Mouse (Mus musculus): ENCODE measurements around the gene Rab26. TPM values are rescaled to one million over a fixed set of nuclear protein-coding genes. Genes with fewer than 3 reads are reported as not detected.

Gene Rab26
- total and polyA plus RNA-seq, 2 experiments from 2014 or later, result 4.4 to 15.5 TPM

DNA sequence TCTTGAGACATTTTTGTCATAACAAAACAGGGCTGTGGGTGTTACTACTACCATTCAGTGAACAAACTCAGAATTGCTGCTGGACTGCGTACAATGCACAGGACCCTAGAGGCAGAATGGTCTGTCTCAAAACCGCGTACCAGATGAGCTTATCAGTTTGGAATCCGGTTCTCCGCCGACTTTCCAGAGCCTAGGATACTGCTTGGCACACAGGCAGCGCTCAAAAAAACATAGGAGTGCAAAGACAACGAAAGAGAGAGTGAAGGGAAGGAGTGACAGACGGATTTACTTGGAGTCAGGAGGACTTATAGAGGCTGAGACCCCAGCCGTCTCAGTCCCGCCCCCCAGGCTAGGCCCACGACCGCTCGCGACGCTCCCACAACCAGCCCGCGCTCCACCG lies 6.7 kb downstream of the Rab26 start:
- peak; percentile 28 for DNase-seq (ENCODE audit: low spot score)
- Histone ChIP-seq H3K4me2 (ENCODE audit: low read depth, low read length, poor library complexity, severe bottlenecking) (peak overlapping the region; percentile 63), H3K36me3 (ENCODE audit: insufficient read depth, low read length) (peaks cover 7% of the 10 kb centered on the region), H3K27me3 (ENCODE audit: insufficient read depth, low read length) (no peaks in the 10 kb centered on the region), H3K4me1 (ENCODE audit: insufficient read depth, low read length) (peaks cover 23% of the 10 kb centered on the region), H3K9me3 (ENCODE audit: low read length) (no peaks in the 10 kb centered on the region), H3K27ac (ENCODE audit: low read depth, low read length) (peak overlapping the region; percentile 74), H3K9ac (replicated peaks; ENCODE audit: low read length, poor library complexity, severe bottlenecking) (peak overlapping the region; percentile 90), H3K4me3 (ENCODE audit: low read depth, low read length) (peak overlapping the region; percentile 84)
- TF ChIP-seq CTCF (IDR thresholded peaks at IDR 0.05), result no peak
- under 1% methylated on average over 19 of the region's 19 CpGs for WGBS
- ATAC-seq (ENCODE audit: low FRiP score), result peak; percentile 32; the same call in 1 of the 2 replicates

- ATAC-seq (ENCODE audit: low FRiP score) (no peak), DNase-seq (ENCODE audit: low spot score) (no peak)
- no peaks in the 10 kb centered on the region for H3K9me3 ChIP-seq (ENCODE audit: low read length)
- no peak overlapping the region for H3K4me2 ChIP-seq (ENCODE audit: low read depth, low read length, poor library complexity, severe bottlenecking)
- WGBS, result 69% methylated on average over 2 of the region's 2 CpGs
- H3K36me3 ChIP-seq (ENCODE audit: insufficient read depth, low read length), result peaks cover 13% of the 10 kb centered on the region
- 0 out of 2 replicates have a peak overlapping the region, but pooled peaks have one; percentile 0 for H3K9ac ChIP-seq (replicated peaks; ENCODE audit: low read length, poor library complexity, severe bottlenecking)
- no peak overlapping the region for H3K4me3 ChIP-seq (ENCODE audit: low read depth, low read length)
- H3K27me3 ChIP-seq (ENCODE audit: insufficient read depth, low read length), result no peaks in the 10 kb centered on the region
- H3K4me1 ChIP-seq (ENCODE audit: insufficient read depth, low read length), result peaks cover 16% of the 10 kb centered on the region
- H3K27ac ChIP-seq (ENCODE audit: low read depth, low read length), result no peak overlapping the region
- TF ChIP-seq CTCF (IDR thresholded peaks at IDR 0.05), result no peak
These were observed 9.3 kb downstream of the Rab26 start for GRCm38 (mm10) chr17:24524734-24525133.

GRCm38 (mm10) chr17:24520450-24520849 lies 13.6 kb downstream of the Rab26 start:
- no peaks in the 10 kb centered on the region for H3K4me1 ChIP-seq (ENCODE audit: insufficient read depth, low read length)
- peaks cover 46% of the 10 kb centered on the region for H3K36me3 ChIP-seq (ENCODE audit: insufficient read depth, low read length)
- H3K9me3 ChIP-seq (ENCODE audit: low read length), result no peaks in the 10 kb centered on the region
- H3K4me3 ChIP-seq (ENCODE audit: low read depth, low read length), result no peak overlapping the region
- DNase-seq (ENCODE audit: low spot score), result no peak
- 94% methylated on average over 4 of the region's 4 CpGs for WGBS
- H3K9ac ChIP-seq (replicated peaks; ENCODE audit: low read length, poor library complexity, severe bottlenecking), result no peak overlapping the region
- ATAC-seq (ENCODE audit: low FRiP score), result no peak
- H3K27ac ChIP-seq (ENCODE audit: low read depth, low read length), result no peak overlapping the region
- H3K4me2 ChIP-seq (ENCODE audit: low read depth, low read length, poor library complexity, severe bottlenecking), result no peak overlapping the region
- no peaks in the 10 kb centered on the region for H3K27me3 ChIP-seq (ENCODE audit: insufficient read depth, low read length)
- TF ChIP-seq CTCF (IDR thresholded peaks at IDR 0.05), result no peak

DNA sequence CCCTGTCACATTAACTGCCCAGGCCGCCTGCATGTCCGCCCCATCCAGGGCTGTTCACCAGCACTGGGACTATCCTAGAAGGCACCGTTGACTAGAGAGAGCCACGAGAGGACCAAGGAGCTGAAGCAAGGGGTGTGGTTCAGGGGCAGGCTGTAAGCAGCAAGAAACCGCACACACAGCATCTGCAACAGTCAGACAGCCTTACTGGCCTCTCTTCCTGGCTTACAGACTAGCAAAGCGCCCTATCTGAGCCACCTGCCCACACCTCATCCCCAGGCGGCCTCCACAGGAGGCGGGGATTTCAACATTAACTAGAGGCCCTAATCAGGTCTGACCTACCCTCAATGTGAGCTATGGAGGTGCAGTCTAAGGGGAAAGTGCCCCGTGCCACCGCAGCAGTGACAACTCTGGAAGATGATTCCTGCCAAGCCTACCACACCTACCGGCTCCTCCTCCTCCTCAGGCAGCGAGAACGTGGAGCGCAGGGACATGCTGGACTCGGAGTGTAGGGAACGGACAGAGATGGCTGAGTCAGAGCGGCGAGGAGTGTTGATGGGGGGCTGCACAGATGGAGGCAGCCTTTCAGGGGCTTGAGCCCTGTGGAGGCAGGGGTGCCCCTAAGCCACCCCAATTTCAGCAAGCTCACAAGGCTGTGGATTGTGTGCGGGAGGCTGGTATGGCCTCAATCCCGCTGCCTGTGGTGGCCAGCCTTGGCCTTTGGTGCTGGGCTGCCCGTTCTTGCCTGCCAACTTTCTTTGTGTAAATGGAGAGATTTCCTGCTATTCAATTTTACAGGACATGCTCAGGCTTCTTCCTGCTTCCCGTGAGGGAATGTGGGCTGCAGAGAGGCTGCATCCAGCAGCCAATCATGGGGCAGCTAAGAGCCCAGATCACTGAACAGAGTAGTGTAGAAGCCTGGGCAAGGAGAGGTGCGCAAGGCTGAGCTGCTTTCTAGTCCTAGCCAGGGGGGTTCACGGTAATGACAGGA lies 19.4 kb downstream of the Rab26 start:
- no peaks in the 10 kb centered on the region for H3K27me3 ChIP-seq (ENCODE audit: insufficient read depth, low read length)
- no peaks in the 10 kb centered on the region for H3K4me1 ChIP-seq (ENCODE audit: insufficient read depth, low read length)
- H3K4me2 ChIP-seq (ENCODE audit: low read depth, low read length, poor library complexity, severe bottlenecking), result no peak overlapping the region
- H3K27ac ChIP-seq (ENCODE audit: low read depth, low read length), result no peak overlapping the region
- TF ChIP-seq CTCF (IDR thresholded peaks at IDR 0.05), result no peak
- no peak overlapping the region for H3K4me3 ChIP-seq (ENCODE audit: low read depth, low read length)
- 85% methylated on average over 23 of the region's 24 CpGs for WGBS
- ATAC-seq (ENCODE audit: low FRiP score) (no peak), DNase-seq (ENCODE audit: low spot score) (no peak)
- H3K36me3 ChIP-seq (ENCODE audit: insufficient read depth, low read length), result peaks cover 77% of the 10 kb centered on the region
- no peaks in the 10 kb centered on the region for H3K9me3 ChIP-seq (ENCODE audit: low read length)
- no peak overlapping the region for H3K9ac ChIP-seq (replicated peaks; ENCODE audit: low read length, poor library complexity, severe bottlenecking)

DNA sequence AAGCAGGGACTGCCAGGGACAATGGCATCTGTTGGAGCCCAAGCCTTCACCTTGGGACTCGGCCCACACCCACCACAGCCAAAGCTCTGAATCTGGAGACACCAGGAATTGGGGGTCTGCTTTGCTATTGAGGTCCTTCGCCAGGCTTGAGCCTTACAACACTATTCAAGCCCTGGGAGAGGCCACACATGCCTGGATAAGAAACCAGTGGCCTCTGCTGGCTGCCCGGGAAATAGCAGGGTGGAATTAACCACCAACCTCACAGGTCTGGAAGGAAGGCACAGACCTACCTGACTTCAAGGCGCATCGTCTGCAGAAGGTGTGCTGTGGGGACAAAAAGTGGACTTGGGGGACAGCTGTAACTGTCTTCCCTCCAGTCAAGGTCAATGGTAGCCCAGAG lies 20.4 kb downstream of the Rab26 start:
- WGBS, result 49% methylated on average over 5 of the region's 5 CpGs
- H3K9me3 ChIP-seq (ENCODE audit: low read length), result no peaks in the 10 kb centered on the region
- H3K9ac ChIP-seq (replicated peaks; ENCODE audit: low read length, poor library complexity, severe bottlenecking), result no peak overlapping the region; the same call in 1 of the 2 replicates
- peak; percentile 85 for TF ChIP-seq CTCF (IDR thresholded peaks at IDR 0.05)
- no peak overlapping the region for H3K4me3 ChIP-seq (ENCODE audit: low read depth, low read length)
- no peaks in the 10 kb centered on the region for H3K4me1 ChIP-seq (ENCODE audit: insufficient read depth, low read length)
- H3K36me3 ChIP-seq (ENCODE audit: insufficient read depth, low read length), result peaks cover 77% of the 10 kb centered on the region
- DNase-seq (ENCODE audit: low spot score), result peak; percentile 75
- no peak overlapping the region for H3K27ac ChIP-seq (ENCODE audit: low read depth, low read length)
- no peaks in the 10 kb centered on the region for H3K27me3 ChIP-seq (ENCODE audit: insufficient read depth, low read length)
- no peak overlapping the region for H3K4me2 ChIP-seq (ENCODE audit: low read depth, low read length, poor library complexity, severe bottlenecking)
- ATAC-seq (ENCODE audit: low FRiP score), result no peak

DNA sequence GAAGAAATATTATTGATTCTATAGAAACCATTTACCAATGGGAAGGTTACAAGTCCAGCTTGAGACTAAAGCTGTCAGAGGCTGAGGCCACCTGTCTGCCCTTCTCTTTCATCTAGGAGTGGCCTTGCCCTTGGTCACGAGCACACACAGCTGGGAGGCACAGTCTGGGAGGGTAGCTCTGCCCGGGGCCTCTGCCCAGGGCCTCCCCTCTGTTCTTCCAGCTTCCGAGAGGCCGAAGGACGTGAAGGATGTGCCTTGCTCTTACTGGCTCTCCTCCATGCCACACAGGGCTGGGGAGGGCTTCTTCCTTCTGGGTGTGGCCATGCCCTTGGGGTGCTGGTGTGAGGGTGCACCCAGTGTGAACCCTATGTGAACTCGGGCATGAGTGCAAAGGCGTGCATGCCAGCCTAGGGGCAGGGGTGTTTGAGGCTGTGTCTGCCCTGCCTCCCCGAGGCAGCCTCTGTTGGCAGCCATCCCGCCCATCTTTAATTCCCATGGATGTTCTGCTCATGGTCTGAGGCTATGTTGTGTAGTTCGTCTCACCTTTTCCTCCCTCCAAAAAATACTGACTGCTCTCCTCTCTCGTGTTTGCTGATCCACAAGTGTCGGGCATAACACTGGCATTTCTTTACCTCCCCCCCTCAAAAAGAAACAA lies 26.1 kb downstream of the Rab26 start:
- no peak for ATAC-seq (ENCODE audit: low FRiP score)
- no peak for DNase-seq (ENCODE audit: low spot score)
- no peak overlapping the region for H3K4me3 ChIP-seq (ENCODE audit: low read depth, low read length)

More for the DNA sequence above, 26.1 kb downstream of the Rab26 start:
- Histone ChIP-seq H3K27ac (ENCODE audit: low read depth, low read length) (no peak overlapping the region), H3K9me3 (ENCODE audit: low read length) (no peaks in the 10 kb centered on the region), H3K27me3 (ENCODE audit: insufficient read depth, low read length) (no peaks in the 10 kb centered on the region), H3K9ac (replicated peaks; ENCODE audit: low read length, poor library complexity, severe bottlenecking) (no peak overlapping the region), H3K36me3 (ENCODE audit: insufficient read depth, low read length) (peaks cover 87% of the 10 kb centered on the region), H3K4me2 (ENCODE audit: low read depth, low read length, poor library complexity, severe bottlenecking) (no peak overlapping the region), H3K4me1 (ENCODE audit: insufficient read depth, low read length) (no peaks in the 10 kb centered on the region)
- no peak for TF ChIP-seq CTCF (IDR thresholded peaks at IDR 0.05)
- 76% methylated on average over 12 of the region's 12 CpGs for WGBS

Data from midbrain, postnatal 0 days (tissue).